Mouse (Mus musculus) MEL-GATA-1-ER (cell line): ENCODE data around the gene Sec24c.
"Not testable (repeated sequence)": the region's sequence is repeated elsewhere in the genome, so short reads cannot be mapped to it uniquely, and the experiment has no call there.

Experiments used
- DNase-seq: peaks from one replicate; pipeline ENCODE4 v3.0.0-alpha.2; 2012; ENCODE audit warnings: low read depth; ENCODE audit errors: extremely low read depth

The Sec24c gene

GRCm38 (mm10) chr14:20696986-20697385, 22.9 kb downstream of the Sec24c start:
- DNase-seq: no peak

- peak; percentile 81 for DNase-seq
These were observed 24.4 kb downstream of the Sec24c start for GRCm38 (mm10) chr14:20698515-20698914.

- no peak for DNase-seq
These were observed 26.3 kb downstream of the Sec24c start for GRCm38 (mm10) chr14:20700362-20700761.

GRCm38 (mm10) chr14:20701554-20701953, 27.4 kb downstream of the Sec24c start:
- no peak for DNase-seq

GRCm38 (mm10) chr14:20702096-20702740, 28.1 kb downstream of the Sec24c start:
- no peak for DNase-seq

GRCm38 (mm10) chr14:20702741-20703381, 28.8 kb downstream of the Sec24c start, which contains the start of gene Chchd1:
Chchd1 (plus strand) TSS chr14:20703006.
- DNase-seq: peak; percentile 53

GRCm38 (mm10) chr14:20703461-20703860, 29.4 kb downstream of the Sec24c start:
- not testable (repeated sequence) for DNase-seq

GRCm38 (mm10) chr14:20707201-20708190, 33.4 kb downstream of the Sec24c start, which contains the start of gene Zswim8:
Zswim8 (plus strand) TSS chr14:20707552.
- DNase-seq: peak; percentile 79

- no peak for DNase-seq
These were observed 34.1 kb downstream of the Sec24c start for GRCm38 (mm10) chr14:20708239-20708638.

GRCm38 (mm10) chr14:20713832-20714231, 39.7 kb downstream of the Sec24c start:
- DNase-seq: no peak

- no peak for DNase-seq
These were observed 44.3 kb downstream of the Sec24c start for GRCm38 (mm10) chr14:20718443-20718842.

- no peak for DNase-seq
These were observed 45.7 kb downstream of the Sec24c start for GRCm38 (mm10) chr14:20719767-20720166.

- DNase-seq: no peak
These were observed 47.3 kb downstream of the Sec24c start for GRCm38 (mm10) chr14:20721371-20721770.

GRCm38 (mm10) chr14:20723006-20723405, 48.9 kb downstream of the Sec24c start:
- no peak for DNase-seq

GRCm38 (mm10) chr14:20724043-20724442, 49.9 kb downstream of the Sec24c start:
- no peak for DNase-seq

- no peak for DNase-seq
These were observed 51.7 kb downstream of the Sec24c start for GRCm38 (mm10) chr14:20725660-20726339.

GRCm38 (mm10) chr14:20729871-20730270, 55.8 kb downstream of the Sec24c start:
- DNase-seq: no peak

GRCm38 (mm10) chr14:20730853-20731602, 56.9 kb downstream of the Sec24c start:
- DNase-seq: no peak

GRCm38 (mm10) chr14:20733041-20733951, 59.2 kb downstream of the Sec24c start:
- peak; percentile 82 for DNase-seq
